Comparison of ENCODE assay signal across 30 mouse cellular contexts in the genomic region with DNA sequence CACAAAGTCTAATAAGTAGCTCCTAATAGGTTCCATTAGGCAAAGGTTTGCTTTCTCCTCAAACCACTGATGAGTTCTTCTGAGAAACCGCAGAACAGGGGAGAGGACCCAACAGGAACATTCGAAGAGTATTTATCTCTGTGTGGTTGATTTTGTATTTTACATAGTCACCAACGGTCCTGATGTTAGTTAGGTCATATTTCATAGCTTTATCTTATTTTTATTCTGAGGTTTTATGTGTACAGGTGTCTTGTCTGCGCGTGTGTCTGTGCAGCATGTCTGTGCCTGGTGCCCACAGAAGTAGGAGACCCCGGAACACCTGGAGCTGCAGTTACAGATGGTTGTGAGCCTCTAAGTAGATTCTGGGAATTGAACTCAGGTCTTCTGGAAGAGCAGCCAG.
A peak's percentile ranks its signal among the peaks of the same experiment; 100 is the strongest.
DNase-seq lines count a peak whose midpoint lies in the region; ATAC-seq lines count a peak whose summit lies in the region.
"Had no signal": no experiment of that assay in that cellular context is flagged by ENCODE, and none has a peak within 500 bp of the region (broad histone marks: within the 10 kb centered on the region; RNA-seq: fewer than 3 reads in every experiment).

No protein-coding gene starts in this region.

- no peak overlapping the region for H3K9ac ChIP-seq in liver, embryonic 15.5 days
- H3K9ac ChIP-seq: embryonic facial prominence, embryonic 13.5 days; forebrain, embryonic 13.5 days; heart, embryonic 15.5 days; hindbrain, embryonic 13.5 days; kidney, embryonic 15.5 days; limb, embryonic 13.5 days; stomach, embryonic 15.5 days had no signal

- DNase-seq in thymus, postnatal 0 days (ENCODE audit: low spot score), result peak; percentile 20
- no peak for DNase-seq in thymus, postnatal 4 days
- no peak for DNase-seq in gastrocnemius, adult 8-10 months (ENCODE audit: low spot score in 2 of 2)
- no peak for DNase-seq in adrenal gland, postnatal 25 days
- no peak for DNase-seq in embryonic facial prominence, embryonic 10.5 days (ENCODE audit: low spot score)
- DNase-seq: cerebellum, adult 9-10 months; cerebellum, postnatal 36 days; embryo, embryonic 11 days; gastrocnemius, postnatal 25 days; heart, postnatal 4 days; kidney, postnatal 25 days; lung, adult 2 months; lung, postnatal 10 days; right cerebral cortex, postnatal 25 days; thymus, postnatal 36 days had no signal

- no peaks in the 10 kb centered on the region for H3K36me3 ChIP-seq in liver, embryonic 15.5 days (replicated peaks)
- H3K36me3 ChIP-seq in embryonic facial prominence, embryonic 10.5 days (replicated peaks), result no peaks in the 10 kb centered on the region
- H3K36me3 ChIP-seq: embryonic facial prominence, embryonic 13.5 days; heart, embryonic 10.5 days; heart, embryonic 15.5 days; hindbrain, embryonic 13.5 days; kidney, embryonic 15.5 days; limb, embryonic 13.5 days; stomach, embryonic 15.5 days had no signal

- no peaks in the 10 kb centered on the region for H3K27me3 ChIP-seq in liver, embryonic 15.5 days
- H3K27me3 ChIP-seq in embryonic facial prominence, embryonic 10.5 days (replicated peaks; ENCODE audit: low read depth, poor library complexity, severe bottlenecking), result no peaks in the 10 kb centered on the region
- H3K27me3 ChIP-seq: embryonic facial prominence, embryonic 13.5 days; forebrain, embryonic 13.5 days; heart, embryonic 15.5 days; hindbrain, embryonic 13.5 days; kidney, embryonic 15.5 days; limb, embryonic 13.5 days; stomach, embryonic 15.5 days had no signal

- H3K4me2 ChIP-seq in liver, embryonic 15.5 days, result peak overlapping the region; percentile 27
- H3K4me2 ChIP-seq: embryonic facial prominence, embryonic 13.5 days; forebrain, embryonic 13.5 days; heart, embryonic 15.5 days; hindbrain, embryonic 13.5 days; kidney, embryonic 15.5 days; limb, embryonic 13.5 days; midbrain, embryonic 11.5 days; stomach, embryonic 15.5 days had no signal

- WGBS in liver, embryonic 15.5 days (ENCODE audit: insufficient replicate concordance), result 22% methylated on average over 6 of the region's 6 CpGs
- 93% methylated on average over 6 of the region's 6 CpGs for WGBS in embryonic facial prominence, embryonic 10.5 days

- no peak overlapping the region for H3K4me3 ChIP-seq in liver, embryonic 15.5 days (replicated peaks)
- H3K4me3 ChIP-seq in embryonic facial prominence, embryonic 10.5 days, result no peak overlapping the region
- H3K4me3 ChIP-seq: embryonic facial prominence, embryonic 13.5 days; erythroblast, embryonic 14.5 days; forebrain, embryonic 13.5 days; heart, embryonic 10.5 days; heart, embryonic 15.5 days; hindbrain, embryonic 13.5 days; kidney, embryonic 15.5 days; left cerebral cortex, adult 2 months; limb, embryonic 13.5 days; stomach, embryonic 15.5 days had no signal

- H3K4me1 ChIP-seq in liver, embryonic 15.5 days (replicated peaks), result peaks cover 66% of the 10 kb centered on the region
- peaks cover 14% of the 10 kb centered on the region for H3K4me1 ChIP-seq in embryonic facial prominence, embryonic 10.5 days
- H3K4me1 ChIP-seq: hindbrain, embryonic 13.5 days; stomach, embryonic 15.5 days had no signal

- peak; percentile 40 for ATAC-seq in erythroblast, adult 5-6 weeks (replicated peaks; ENCODE audit: low FRiP score, poor library complexity, severe bottlenecking)
- peak; percentile 37; the same call in 1 of the 2 replicates for ATAC-seq in liver, embryonic 15.5 days (ENCODE audit: insufficient read depth)
- ATAC-seq: forebrain, embryonic 13.5 days; intestine, postnatal 0 days; midbrain, embryonic 16.5 days had no signal

- H3K9me3 ChIP-seq in liver, embryonic 15.5 days (replicated peaks), result no peaks in the 10 kb centered on the region
- H3K9me3 ChIP-seq in embryonic facial prominence, embryonic 10.5 days, result no peaks in the 10 kb centered on the region
- H3K9me3 ChIP-seq: embryonic facial prominence, embryonic 13.5 days; forebrain, embryonic 13.5 days; heart, embryonic 10.5 days; heart, embryonic 15.5 days; hindbrain, embryonic 13.5 days; kidney, embryonic 15.5 days; limb, embryonic 13.5 days; stomach, embryonic 15.5 days had no signal

- peak overlapping the region; percentile 79 for H3K27ac ChIP-seq in liver, embryonic 15.5 days (replicated peaks)
- no peak overlapping the region for H3K27ac ChIP-seq in embryonic facial prominence, embryonic 10.5 days (replicated peaks)
- H3K27ac ChIP-seq: embryonic facial prominence, embryonic 13.5 days; forebrain, embryonic 13.5 days; heart, embryonic 10.5 days; heart, embryonic 15.5 days; hindbrain, embryonic 13.5 days; kidney, embryonic 15.5 days; left cerebral cortex, adult 2 months; limb, embryonic 13.5 days; stomach, embryonic 15.5 days had no signal
